Mouse (Mus musculus): ENCODE measurements around the gene Krtap4-2.
"Not testable (repeated sequence)": the region's sequence is repeated elsewhere in the genome, so short reads cannot be mapped to it uniquely, and the experiment has no call there.

Krtap4-2 gene

GRCm38 (mm10) chr11:99634653-99635134, at the start of gene Krtap4-2:
Gene Krtap4-2, minus strand, starts transcription at chr11:99635084.
- no peak for DNase-seq

- DNase-seq: no peak
These were observed 48.6 kb upstream of the Krtap4-2 start for GRCm38 (mm10) chr11:99683481-99683880.

GRCm38 (mm10) chr11:99665860-99666259, 31.0 kb upstream of the Krtap4-2 start, which contains the start of gene Krtap4-6:
Gene Krtap4-6, minus strand, starts transcription at chr11:99665960.
- DNase-seq: no peak

- DNase-seq: no peak
These were observed 27.9 kb upstream of the Krtap4-2 start for GRCm38 (mm10) chr11:99662802-99663201.

GRCm38 (mm10) chr11:99659256-99659655, 24.4 kb upstream of the Krtap4-2 start:
- no peak for DNase-seq

- DNase-seq: not testable (repeated sequence)
These were observed 23.7 kb upstream of the Krtap4-2 start, which contains the start of gene Gm11563 for GRCm38 (mm10) chr11:99658467-99659010. Gene Gm11563, minus strand, starts transcription at chr11:99658960.

GRCm38 (mm10) chr11:99657051-99657450, 22.2 kb upstream of the Krtap4-2 start:
- no peak for DNase-seq

GRCm38 (mm10) chr11:99650136-99650535, 15.3 kb upstream of the Krtap4-2 start, which contains the start of gene Gm11555:
Gene Gm11555, minus strand, starts transcription at chr11:99650236.
- no peak for DNase-seq

GRCm38 (mm10) chr11:99646444-99646843, 11.6 kb upstream of the Krtap4-2 start:
- no peak for DNase-seq

GRCm38 (mm10) chr11:99644351-99644750, 9.5 kb upstream of the Krtap4-2 start:
- no peak for DNase-seq

- not testable (repeated sequence) for DNase-seq
These were observed 8.8 kb upstream of the Krtap4-2 start, which contains the start of gene Krtap4-7 for GRCm38 (mm10) chr11:99643635-99644139. Gene Krtap4-7, minus strand, starts transcription at chr11:99644089.

- no peak for DNase-seq
These were observed 6.0 kb upstream of the Krtap4-2 start for GRCm38 (mm10) chr11:99640926-99641325.

- no peak for DNase-seq
These were observed 2.2 kb upstream of the Krtap4-2 start for GRCm38 (mm10) chr11:99637086-99637485.

- DNase-seq: no peak
These were observed 1.6 kb downstream of the Krtap4-2 start for GRCm38 (mm10) chr11:99633293-99633692.

- DNase-seq: no peak
These were observed 4.0 kb downstream of the Krtap4-2 start for GRCm38 (mm10) chr11:99630890-99631289.

- no peak for DNase-seq
These were observed 6.7 kb downstream of the Krtap4-2 start, which contains the start of gene Krtap4-1 for GRCm38 (mm10) chr11:99628138-99628537. Gene Krtap4-1, minus strand, starts transcription at chr11:99628238.

- no peak for DNase-seq
These were observed 14.5 kb downstream of the Krtap4-2 start, which contains the start of gene Gm11562 for GRCm38 (mm10) chr11:99620335-99620734. Gene Gm11562, minus strand, starts transcription at chr11:99620435.

GRCm38 (mm10) chr11:99614796-99615363, 20.0 kb downstream of the Krtap4-2 start, which contains the start of gene Krtap2-4:
Gene Krtap2-4, minus strand, starts transcription at chr11:99614846.
- no peak for DNase-seq

- DNase-seq: not testable (repeated sequence)
These were observed 24.8 kb downstream of the Krtap4-2 start, which contains the start of gene Gm11937 for GRCm38 (mm10) chr11:99610089-99610488. Gene Gm11937, minus strand, starts transcription at chr11:99610189.

GRCm38 (mm10) chr11:99609126-99609525, 25.8 kb downstream of the Krtap4-2 start:
- DNase-seq: no peak

GRCm38 (mm10) chr11:99603208-99603607, 31.7 kb downstream of the Krtap4-2 start, which contains the start of gene Gm11938:
Gene Gm11938, minus strand, starts transcription at chr11:99603308.
- not testable (repeated sequence) for DNase-seq

GRCm38 (mm10) chr11:99597742-99598141, 37.1 kb downstream of the Krtap4-2 start, which contains the start of gene Krtap9-3:
Gene Krtap9-3, minus strand, starts transcription at chr11:99598105.
- DNase-seq: not testable (repeated sequence)

GRCm38 (mm10) chr11:99590981-99591380, 43.9 kb downstream of the Krtap4-2 start, which contains the start of gene Krtap1-3:
Gene Krtap1-3, minus strand, starts transcription at chr11:99591339.
- no peak for DNase-seq

Data from lung, postnatal 10 days (tissue).